Mouse (Mus musculus): ENCODE measurements around the gene Prrc2c. TPM values are rescaled to one million over a fixed set of nuclear protein-coding genes. Genes with fewer than 3 reads are reported as not detected.

Gene Prrc2c
- polyA plus RNA-seq, 1 experiment, result 21.9 TPM

Other genes with a start within 250 kb of the Prrc2c start
- gene Mettl13, start 192.0 kb downstream of the Prrc2c start, polyA plus RNA-seq (2012; rRNA removed), result 7.7 and 8.1 TPM in 2 replicates
- 31.9 and 33.5 TPM in 2 replicates for gene Vamp4, start 170.0 kb downstream of the Prrc2c start, polyA plus RNA-seq (2012; rRNA removed)
- 16.3 and 17.1 TPM in 2 replicates for gene Myoc, start 101.4 kb downstream of the Prrc2c start, polyA plus RNA-seq (2012; rRNA removed)
- not detected in 2 replicates for gene Myocos, start 82.3 kb downstream of the Prrc2c start, polyA plus RNA-seq (2012; rRNA removed)
- gene Fmo4, start 73.4 kb upstream of the Prrc2c start, polyA plus RNA-seq (2012; rRNA removed), result 1.2 and 1.7 TPM in 2 replicates
- 120 and 150 TPM in 2 replicates for gene Fmo1, start 126.1 kb upstream of the Prrc2c start, polyA plus RNA-seq (2012; rRNA removed)
- gene Fmo2, start 158.2 kb upstream of the Prrc2c start, polyA plus RNA-seq (2012; rRNA removed), result 249 and 256 TPM in 2 replicates
- gene Fmo6, start 197.0 kb upstream of the Prrc2c start, polyA plus RNA-seq (2012; rRNA removed), result 0.10 and 0.17 TPM in 2 replicates
- gene Fmo3, start 244.0 kb upstream of the Prrc2c start, polyA plus RNA-seq (2012; rRNA removed), result 0.77 and 1.3 TPM in 2 replicates